Mouse (Mus musculus): ENCODE results near the gene Gps2.

GRCm38 (mm10) chr11:69899870-69900269 is 13.8 kb upstream of the Gps2 start:
- TF ChIP-seq MAX (IDR thresholded peaks at IDR 0.05) = no peak
- TF ChIP-seq CTCF (IDR thresholded peaks at IDR 0.05; ENCODE audit: control insufficient read depth, insufficient read depth, insufficient read length) = no peak
- TF ChIP-seq CEBPB (IDR thresholded peaks at IDR 0.05; ENCODE audit: low read depth) = no peak
- no peak for TF ChIP-seq USF1 (IDR thresholded peaks at IDR 0.05; ENCODE audit: low read depth)
